Mouse (Mus musculus) MEL (cell line): ENCODE results near the gene Babam1.

Experiments used
- BHLHE40 ChIP-seq: IDR thresholded peaks from 2 replicates; pipeline ENCODE4 v1.6.1; 2012; ENCODE audit warnings: low read depth, mild to moderate bottlenecking, inconsistent platforms, low read length, improper control_type of control experiment, borderline replicate concordance
- CTCF ChIP-seq, 3 experiments: IDR thresholded peaks in 2 of 3; conservative IDR thresholded peaks in 1 of 3; 2 replicates each; pipeline ENCODE4 v1.5.1; 2011 to 2012; ENCODE audit warnings: low read length in 3 of 3, low read depth in 2 of 3, mild to moderate bottlenecking in 2 of 3, improper control_type of control experiment in 1 of 3, inconsistent platforms in 1 of 3, mixed read lengths in 1 of 3, moderate library complexity in 1 of 3; ENCODE audit not compliant: control insufficient read depth in 1 of 3, insufficient read depth in 1 of 3, poor library complexity in 1 of 3, severe bottlenecking in 1 of 3
- EP300 ChIP-seq, 2 experiments: IDR thresholded peaks; 2 replicates each; pipeline ENCODE4 v1.6.1; 2011; ENCODE audit warnings: improper control_type of control experiment in 2 of 2, low read length in 2 of 2, low read depth in 1 of 2, mild to moderate bottlenecking in 1 of 2
- GABPA ChIP-seq: IDR thresholded peaks from 2 replicates; pipeline ENCODE4 v1.6.1; 2012; ENCODE audit warnings: low read depth, mild to moderate bottlenecking, inconsistent platforms, low read length, improper control_type of control experiment, moderate library complexity
- GATA1 ChIP-seq: IDR thresholded peaks from 2 replicates; pipeline ENCODE4 v1.6.1; 2011; ENCODE audit warnings: low read depth, low read length, improper control_type of control experiment
- POLR2A ChIP-seq, 2 experiments: IDR thresholded peaks; 2 replicates each; pipeline ENCODE4 v1.6.1; 2011 to 2012; ENCODE audit warnings: low read length in 2 of 2, mild to moderate bottlenecking in 2 of 2, control low read depth in 1 of 2, improper control_type of control experiment in 1 of 2, low read depth in 1 of 2, moderate library complexity in 1 of 2; ENCODE audit not compliant: control insufficient read depth in 1 of 2, insufficient read depth in 1 of 2, poor library complexity in 1 of 2
- POLR2AphosphoS2 ChIP-seq: IDR thresholded peaks from 2 replicates; pipeline ENCODE4 v1.6.1; 2011; ENCODE audit warnings: low read length, improper control_type of control experiment
- SMC3 ChIP-seq: IDR thresholded peaks from 2 replicates; pipeline ENCODE4 v1.6.1; 2011; ENCODE audit warnings: low read depth, low read length, improper control_type of control experiment
- TBP ChIP-seq: IDR thresholded peaks from 2 replicates; pipeline ENCODE4 v1.8.0; 2011; ENCODE audit warnings: low read depth, low read length, improper control_type of control experiment
- TCF12 ChIP-seq: IDR thresholded peaks from 2 replicates; pipeline ENCODE4 v1.6.1; 2014; ENCODE audit warnings: low read depth, mild to moderate bottlenecking, inconsistent platforms, low read length, improper control_type of control experiment, moderate library complexity
- UBTF ChIP-seq: IDR thresholded peaks from 2 replicates; pipeline ENCODE4 v1.6.1; 2012; ENCODE audit warnings: low read depth, mild to moderate bottlenecking, inconsistent platforms, low read length, improper control_type of control experiment, moderate library complexity, borderline replicate concordance; ENCODE audit not compliant: insufficient read depth
- USF2 ChIP-seq, 2 experiments: IDR thresholded peaks; 2 replicates each; pipeline ENCODE4 v1.6.1; 2011 to 2012; ENCODE audit warnings: improper control_type of control experiment in 2 of 2, low read length in 2 of 2, borderline replicate concordance in 1 of 2, inconsistent platforms in 1 of 2, low read depth in 1 of 2, mild to moderate bottlenecking in 1 of 2; ENCODE audit not compliant: insufficient read depth in 1 of 2
- ZC3H11A ChIP-seq: IDR thresholded peaks from 2 replicates; pipeline ENCODE4 v1.6.1; 2012; ENCODE audit warnings: low read depth, mild to moderate bottlenecking, inconsistent platforms, low read length, improper control_type of control experiment
- ZKSCAN1 ChIP-seq: IDR thresholded peaks from 2 replicates; pipeline ENCODE4 v1.6.1; 2012; ENCODE audit warnings: low read depth, mild to moderate bottlenecking, inconsistent platforms, low read length, improper control_type of control experiment, moderate library complexity

- TF ChIP-seq USF2 (IDR thresholded peaks at IDR 0.05; ENCODE audit: borderline replicate concordance in 1 of 2, insufficient read depth in 1 of 2, low read depth in 1 of 2, low read length in 2 of 2) (no peak), CTCF (IDR thresholded peaks at IDR 0.05 in 2 of 3, conservative IDR thresholded peaks at IDR 0.05 in 1 of 3; ENCODE audit: control insufficient read depth in 1 of 3, insufficient read depth in 1 of 3, low read depth in 2 of 3, low read length in 3 of 3, poor library complexity in 1 of 3, severe bottlenecking in 1 of 3) (no peak), GABPA (no peak), POLR2A (IDR thresholded peaks at IDR 0.05; ENCODE audit: control insufficient read depth in 1 of 2, insufficient read depth in 1 of 2, low read depth in 1 of 2, low read length in 2 of 2, poor library complexity in 1 of 2) (no peak), ZKSCAN1 (no peak), EP300 (IDR thresholded peaks at IDR 0.05; ENCODE audit: low read depth in 1 of 2, low read length in 2 of 2) (no peak), GATA1 (no peak), TBP (no peak), POLR2AphosphoS2 (no peak), ZC3H11A (no peak), BHLHE40 (no peak), UBTF (no peak), TCF12 (no peak), SMC3 (no peak)
These were observed 12.8 kb upstream of the Babam1 start for GRCm38 (mm10) chr8:71383860-71384259.
